Mouse (Mus musculus) monocyte, adult 2 months (primary cell): Measurements from ENCODE around the gene Timp1.

ENCODE experiments used
- DNase-seq, 2 experiments: peaks; one replicate each; pipeline ENCODE4 v3.0.0; 2022; ENCODE audit warnings: low spot score in 2 of 2, low read depth in 1 of 2

Gene Timp1

GRCm38 (mm10) chrX:20923506-20923905 is 53.5 kb downstream of the Timp1 start:
- DNase-seq: no peak
